Comparison of ENCODE assay signal across 8 mouse cellular contexts in genomic region chrX:139997740-139998690, GRCm38 (mm10). TPM values are rescaled to one million over a fixed set of nuclear protein-coding genes. Genes with fewer than 3 reads are reported as not detected.
DNase-seq lines count a peak whose midpoint lies in the region; ATAC-seq and TF ChIP-seq lines count a peak whose summit lies in the region.

Gene Rbm41, minus strand, starts transcription at chrX:139998595.

- DNase-seq in heart, adult 11 months: peak; percentile 95
- DNase-seq in heart, postnatal 25 days (ENCODE audit: low spot score): no peak
- peak; percentile 41 for DNase-seq in embryo, embryonic 11.5 days (ENCODE audit: low read depth, low spot score)
- DNase-seq in kidney, adult 18-20 months: peak; percentile 34
- peak; percentile 50 for DNase-seq in limb, embryonic 10.5 days (ENCODE audit: low spot score)

- peak within 1 kb of the TSS; percentile 49 for H3K4me2 ChIP-seq in midbrain, embryonic 12.5 days (replicated peaks)

- no peaks in the 10 kb centered on the region for H3K4me1 ChIP-seq in limb, embryonic 10.5 days
- H3K4me1 ChIP-seq in midbrain, embryonic 12.5 days: no peaks in the 10 kb centered on the region
- H3K4me1 ChIP-seq in small intestine, adult 2 months (ENCODE audit: control insufficient read depth, insufficient read depth, insufficient read length, low read length): no peaks in the 10 kb centered on the region

- H3K9me3 ChIP-seq in limb, embryonic 10.5 days (replicated peaks): no peaks in the 10 kb centered on the region
- H3K9me3 ChIP-seq in midbrain, embryonic 12.5 days: no peaks in the 10 kb centered on the region

- ATAC-seq in granulocyte monocyte progenitor cell, adult 5-6 weeks (replicated peaks; ENCODE audit: poor library complexity, severe bottlenecking): peak; percentile 99
- peak; percentile 93 for ATAC-seq in midbrain, embryonic 12.5 days (ENCODE audit: low FRiP score, low read depth)

- peak within 1 kb of the TSS; percentile 85 for H3K27ac ChIP-seq in limb, embryonic 10.5 days
- peak within 1 kb of the TSS; percentile 64 for H3K27ac ChIP-seq in midbrain, embryonic 12.5 days (replicated peaks)
- peak within 1 kb of the TSS; percentile 59; the same call in 1 of the 2 replicates for H3K27ac ChIP-seq in small intestine, adult 2 months (ENCODE audit: insufficient read depth, low read depth, low read length)

- intact Hi-C loops in heart, postnatal 25 days (cut with DNase I): loop anchor here (10.0 kb wide), 1 partner anchor 123 kb away; the partner anchor contains the start of gene Morc4

- peaks cover 22% of the 10 kb centered on the region for H3K36me3 ChIP-seq in limb, embryonic 10.5 days
- H3K36me3 ChIP-seq in midbrain, embryonic 12.5 days: peaks cover 6% of the 10 kb centered on the region; the same call in 1 of the 2 replicates
- H3K36me3 ChIP-seq in small intestine, adult 2 months (ENCODE audit: control insufficient read depth, insufficient read depth, low read length): peaks cover 6% of the 10 kb centered on the region

- H3K27me3 ChIP-seq in limb, embryonic 10.5 days (ENCODE audit: low read depth, poor library complexity, severe bottlenecking): peaks cover 71% of the 10 kb centered on the region
- H3K27me3 ChIP-seq in midbrain, embryonic 12.5 days: peaks cover 15% of the 10 kb centered on the region; the same call in 1 of the 2 replicates
- no peaks in the 10 kb centered on the region for H3K27me3 ChIP-seq in small intestine, adult 2 months (ENCODE audit: control insufficient read depth, insufficient read depth, low read length)

- peak within 1 kb of the TSS; percentile 57 for H3K4me3 ChIP-seq in limb, embryonic 10.5 days
- H3K4me3 ChIP-seq in midbrain, embryonic 12.5 days: peak within 1 kb of the TSS; percentile 55
- peak within 1 kb of the TSS; percentile 74 for H3K4me3 ChIP-seq in small intestine, adult 2 months (ENCODE audit: low read depth, low read length)

- peak within 1 kb of the TSS; percentile 57 for H3K9ac ChIP-seq in midbrain, embryonic 12.5 days (replicated peaks)

- no peak for TF ChIP-seq POLR2A in small intestine, adult 2 months (IDR thresholded peaks at IDR 0.05; ENCODE audit: low read depth, low read length)

- 18% methylated on average over 22 of the region's 25 CpGs for WGBS in limb, embryonic 10.5 days
- 18% methylated on average over 25 of the region's 25 CpGs for WGBS in midbrain, embryonic 12.5 days
- 11% methylated on average over 25 of the region's 25 CpGs for WGBS in small intestine, adult 2 months

- TF ChIP-seq CTCF in small intestine, adult 2 months (IDR thresholded peaks at IDR 0.05; ENCODE audit: extremely low read depth, insufficient read length, insufficient replicate concordance, low read depth, low read length): no peak

RNA-seq across cellular contexts. Expression of gene Rbm41, which starts in this region (rescaled TPM):
- 1 to 10 TPM; 7.6 to 7.8 TPM for total RNA-seq in heart, postnatal 25 days (2021)
- total RNA-seq in granulocyte monocyte progenitor cell, adult 5-6 weeks (2014; fragmentation: Nextera tagmentation): 12.1 and 13.5 TPM in 2 replicates
- total RNA-seq in granulocyte monocyte progenitor cell, adult 5-6 weeks (2017): 10.0 and 14.0 TPM in 2 replicates
- polyA plus RNA-seq in limb, embryonic 10.5 days (2016; fragmentation: Nextera tagmentation; extraction: Ambion mirVana): 5.2 and 6.4 TPM in 2 replicates
- polyA plus RNA-seq in midbrain, embryonic 12.5 days (2016; fragmentation: Nextera tagmentation; extraction: Ambion mirVana): 9.0 and 9.6 TPM in 2 replicates
- not detected in 2 replicates for polyA plus RNA-seq in small intestine, adult 2 months (2012; rRNA removed)
